Mouse (Mus musculus) C2C12 (cell line): Measurements from ENCODE around the gene Akap13. TPM values are rescaled to one million over a fixed set of nuclear protein-coding genes. Genes with fewer than 3 reads are reported as not detected.
"Not testable (repeated sequence)": the region's sequence is repeated elsewhere in the genome, so short reads cannot be mapped to it uniquely, and the experiment has no call there.

Source experiments
- H3K27me3 ChIP-seq: one replicate; pipeline ENCODE4 v1.6.1; 2011; ENCODE audit not compliant: control insufficient read depth, insufficient read depth, insufficient read length
- H3K36me3 ChIP-seq: one replicate; pipeline ENCODE4 v1.6.1; 2011; ENCODE audit not compliant: control insufficient read depth, insufficient read depth
- H3K4me3 ChIP-seq: one replicate; pipeline ENCODE4 v1.5.1; 2011; ENCODE audit warnings: mild to moderate bottlenecking, control low read depth; ENCODE audit not compliant: poor library complexity, insufficient read depth, severe bottlenecking
- H3K79me2 ChIP-seq: one replicate; pipeline ENCODE4 v1.6.1; 2011; ENCODE audit not compliant: control insufficient read depth, insufficient read depth
- H3K79me3 ChIP-seq: one replicate; pipeline ENCODE4 v1.6.1; 2011; ENCODE audit warnings: low read depth, control low read depth
- H3ac ChIP-seq: one replicate; pipeline ENCODE3; 2011; ENCODE audit warnings: low read depth; ENCODE audit not compliant: control insufficient read depth, insufficient read length
- CEBPB ChIP-seq: IDR thresholded peaks from one replicate; pipeline ENCODE4 v1.6.1; 2011; ENCODE audit warnings: low read depth, mild to moderate bottlenecking, control low read depth, moderate library complexity
- CTCF ChIP-seq: IDR thresholded peaks from one replicate; pipeline ENCODE4 v1.5.1; 2011; ENCODE audit not compliant: control insufficient read depth, insufficient read depth, insufficient read length
- FOSL1 ChIP-seq: IDR thresholded peaks from one replicate; pipeline ENCODE4 v1.8.0; 2011; ENCODE audit warnings: mild to moderate bottlenecking, low read length; ENCODE audit not compliant: poor library complexity, insufficient read depth, severe bottlenecking
- MAX ChIP-seq: IDR thresholded peaks from one replicate; pipeline ENCODE4 v1.6.1; 2011; ENCODE audit warnings: mild to moderate bottlenecking, control low read depth
- MYOD1 ChIP-seq: IDR thresholded peaks from one replicate; pipeline ENCODE4 v1.6.1; 2011; ENCODE audit warnings: low read depth; ENCODE audit not compliant: control insufficient read depth, insufficient read length
- MYOG ChIP-seq: IDR thresholded peaks from one replicate; pipeline ENCODE4 v1.6.1; 2011; ENCODE audit not compliant: control insufficient read depth, insufficient read length; ENCODE audit errors: extremely low read depth
- USF1 ChIP-seq: IDR thresholded peaks from one replicate; pipeline ENCODE4 v1.6.1; 2011; ENCODE audit warnings: low read depth, mild to moderate bottlenecking, control low read depth, moderate library complexity
- polyA plus RNA-seq: library from polyadenylated mRNA; unstranded; fragments of >200 nt; fragmentation: generic; extraction: Trizol; gene quantifications from one replicate; pipeline ENCODE4 v1.2.1, GENCODE M21; 2012; ENCODE audit warnings: missing spikeins

Akap13 gene
- polyA plus RNA-seq, 1 experiment, result 11.1 TPM

- H3ac ChIP-seq, result no peak overlapping the region
- TF ChIP-seq CEBPB (no peak), CTCF (no peak), MAX (no peak), USF1 (no peak), MYOG (no peak), FOSL1 (no peak), MYOD1 (no peak)
- peaks cover 34% of the 10 kb centered on the region for H3K36me3 ChIP-seq
- H3K79me3 ChIP-seq, result peaks cover 5% of the 10 kb centered on the region
- H3K27me3 ChIP-seq, result no peaks in the 10 kb centered on the region
- peaks cover 5% of the 10 kb centered on the region for H3K79me2 ChIP-seq
- H3K4me3 ChIP-seq, result no peak overlapping the region
Observed at GRCm38 (mm10) chr7:75769909-75770308, 314.6 kb downstream of the Akap13 start.

GRCm38 (mm10) chr7:75774095-75775078 lies 319.1 kb downstream of the Akap13 start:
- H3K4me3 ChIP-seq, H3ac ChIP-seq, H3K27me3 ChIP-seq: not testable (repeated sequence)
- peaks cover 68% of the 10 kb centered on the region for H3K36me3 ChIP-seq
- peaks cover 17% of the 10 kb centered on the region for H3K79me3 ChIP-seq
- H3K79me2 ChIP-seq, result peaks cover 22% of the 10 kb centered on the region

GRCm38 (mm10) chr7:75778053-75778452 lies 322.7 kb downstream of the Akap13 start:
- Histone ChIP-seq H3K79me3 (peaks cover 36% of the 10 kb centered on the region), H3ac (no peak overlapping the region), H3K27me3 (no peaks in the 10 kb centered on the region), H3K79me2 (peaks cover 48% of the 10 kb centered on the region), H3K4me3 (no peak overlapping the region), H3K36me3 (peaks cover 48% of the 10 kb centered on the region)
- no peak for TF ChIP-seq FOSL1
- no peak for TF ChIP-seq CTCF
- TF ChIP-seq USF1, result no peak
- TF ChIP-seq CEBPB, result no peak
- TF ChIP-seq MAX, result no peak
- no peak for TF ChIP-seq MYOD1
- TF ChIP-seq MYOG, result no peak

GRCm38 (mm10) chr7:75780812-75781211 lies 325.5 kb downstream of the Akap13 start:
- TF ChIP-seq MYOD1, result no peak
- no peak for TF ChIP-seq CTCF
- no peak for TF ChIP-seq CEBPB
- TF ChIP-seq FOSL1, result no peak
- TF ChIP-seq MAX, result no peak
- TF ChIP-seq USF1, result no peak
- TF ChIP-seq MYOG, result no peak
- Histone ChIP-seq H3ac (peak overlapping the region; percentile 12), H3K4me3 (peak overlapping the region; percentile 68), H3K27me3 (no peaks in the 10 kb centered on the region), H3K79me3 (peaks cover 32% of the 10 kb centered on the region), H3K79me2 (peaks cover 42% of the 10 kb centered on the region), H3K36me3 (peaks cover 46% of the 10 kb centered on the region)

GRCm38 (mm10) chr7:75781298-75781947 lies 326.1 kb downstream of the Akap13 start:
- TF ChIP-seq USF1 (no peak), MAX (peak; percentile 56)
- peaks cover 42% of the 10 kb centered on the region for H3K79me2 ChIP-seq

GRCm38 (mm10) chr7:75781948-75782722 lies 326.8 kb downstream of the Akap13 start:
- Histone ChIP-seq H3K27me3 (no peaks in the 10 kb centered on the region), H3ac (peak overlapping the region; percentile 95), H3K79me3 (peaks cover 29% of the 10 kb centered on the region), H3K79me2 (peaks cover 42% of the 10 kb centered on the region), H3K4me3 (peak overlapping the region; percentile 68), H3K36me3 (peaks cover 33% of the 10 kb centered on the region)
- TF ChIP-seq MAX (no peak), USF1 (no peak), CTCF (no peak), CEBPB (no peak), MYOG (no peak), FOSL1 (no peak), MYOD1 (no peak)

More at GRCm38 (mm10) chr7:75781298-75781947, 326.1 kb downstream of the Akap13 start:
- H3K36me3 ChIP-seq, result peaks cover 40% of the 10 kb centered on the region
- peak overlapping the region; percentile 68 for H3K4me3 ChIP-seq
- no peaks in the 10 kb centered on the region for H3K27me3 ChIP-seq
- peaks cover 29% of the 10 kb centered on the region for H3K79me3 ChIP-seq
- H3ac ChIP-seq, result peak overlapping the region; percentile 95
